ENCODE assay signal across 26 mouse cellular contexts in genomic region chr4:152892997-152893396, GRCm38 (mm10).
DNase-seq lines count a peak whose midpoint lies in the region; ATAC-seq and TF ChIP-seq lines count a peak whose summit lies in the region.
"Had no signal": no experiment of that assay in that cellular context is flagged by ENCODE, and none has a peak within 500 bp of the region (broad histone marks: within the 10 kb centered on the region; RNA-seq: fewer than 3 reads in every experiment).

No protein-coding gene starts in this region.

- H3K9me3 ChIP-seq in megakaryocyte, embryonic 14.5 days = peaks cover 85% of the 10 kb centered on the region
- no peaks in the 10 kb centered on the region for H3K9me3 ChIP-seq in liver, embryonic 14.5 days (ENCODE audit: control insufficient read depth, low read length)
- no peaks in the 10 kb centered on the region for H3K9me3 ChIP-seq in liver, postnatal 0 days (ENCODE audit: low read length)
- H3K9me3 ChIP-seq: embryonic facial prominence, embryonic 12.5 days; embryonic facial prominence, embryonic 15.5 days; heart, embryonic 15.5 days; hindbrain, embryonic 13.5 days had no signal

- no peak overlapping the region for H3K27ac ChIP-seq in liver, embryonic 14.5 days
- H3K27ac ChIP-seq in liver, postnatal 0 days (ENCODE audit: low read depth) = no peak overlapping the region
- H3K27ac ChIP-seq: embryonic facial prominence, embryonic 12.5 days; embryonic facial prominence, embryonic 15.5 days; heart, embryonic 15.5 days; hindbrain, embryonic 10.5 days; hindbrain, embryonic 13.5 days; hindbrain, postnatal 0 days had no signal

- H3K4me2 ChIP-seq in liver, embryonic 14.5 days (ENCODE audit: low read depth) = no peak overlapping the region
- no peak overlapping the region for H3K4me2 ChIP-seq in liver, postnatal 0 days (ENCODE audit: low read depth, low read length)
- H3K4me2 ChIP-seq: embryonic facial prominence, embryonic 12.5 days; embryonic facial prominence, embryonic 15.5 days; heart, embryonic 12.5 days; heart, embryonic 15.5 days; hindbrain, embryonic 13.5 days had no signal

- no peaks in the 10 kb centered on the region for H3K36me3 ChIP-seq in megakaryocyte, embryonic 14.5 days (replicated peaks; ENCODE audit: low read length)
- H3K36me3 ChIP-seq in liver, embryonic 14.5 days (replicated peaks; ENCODE audit: control insufficient read depth, insufficient read depth, low read depth) = no peaks in the 10 kb centered on the region
- H3K36me3 ChIP-seq in liver, postnatal 0 days (replicated peaks; ENCODE audit: insufficient read depth, low read length) = no peaks in the 10 kb centered on the region
- H3K36me3 ChIP-seq: embryonic facial prominence, embryonic 12.5 days; embryonic facial prominence, embryonic 15.5 days; heart, embryonic 12.5 days; heart, embryonic 15.5 days; hindbrain, embryonic 10.5 days; hindbrain, embryonic 13.5 days had no signal

- no peak for DNase-seq in liver, embryonic 14.5 days (ENCODE audit: low read depth in 3 of 3, low spot score in 3 of 3)
- peak; percentile 46 for DNase-seq in liver, postnatal 0 days
- DNase-seq in ovary, adult 18-20 months (ENCODE audit: low spot score) = no peak
- no peak for DNase-seq in lung, adult 2 months
- DNase-seq: adrenal gland, adult 2 months; adrenal gland, postnatal 14 days; cerebellum, adult 11 months; cerebellum, adult 2 months; cerebellum, adult 9-11 months; cerebellum, postnatal 25 days; forebrain, postnatal 0 days; gastrocnemius, postnatal 25 days; heart, adult 18-20 months; heart, postnatal 10 days; heart, postnatal 36 days had no signal

- WGBS in liver, embryonic 14.5 days (ENCODE audit: insufficient replicate concordance) = 44% methylated on average over 3 of the region's 3 CpGs
- WGBS in liver, postnatal 0 days (ENCODE audit: insufficient replicate concordance) = 52% methylated on average over 3 of the region's 3 CpGs
- 76% methylated on average over 3 of the region's 3 CpGs for WGBS in lung, adult 2 months

- no peaks in the 10 kb centered on the region for H3K4me1 ChIP-seq in megakaryocyte, embryonic 14.5 days
- no peaks in the 10 kb centered on the region for H3K4me1 ChIP-seq in liver, embryonic 14.5 days (replicated peaks; ENCODE audit: control insufficient read depth in 2 of 2, insufficient read depth in 2 of 2, low read length in 1 of 2)
- H3K4me1 ChIP-seq in liver, postnatal 0 days (ENCODE audit: insufficient read depth) = no peaks in the 10 kb centered on the region
- no peaks in the 10 kb centered on the region for H3K4me1 ChIP-seq in lung, adult 2 months (ENCODE audit: control insufficient read depth, insufficient read depth, low read length)
- H3K4me1 ChIP-seq: embryonic facial prominence, embryonic 12.5 days; embryonic facial prominence, embryonic 15.5 days; heart, embryonic 12.5 days; heart, embryonic 15.5 days had no signal

- peak overlapping the region; percentile 50 for H3K4me3 ChIP-seq in megakaryocyte, embryonic 14.5 days (replicated peaks)
- no peak overlapping the region for H3K4me3 ChIP-seq in liver, embryonic 14.5 days (ENCODE audit: insufficient read depth in 1 of 2, low read depth in 2 of 2, low read length in 2 of 2)
- H3K4me3 ChIP-seq in liver, postnatal 0 days (ENCODE audit: low read depth, low read length) = no peak overlapping the region
- no peak overlapping the region for H3K4me3 ChIP-seq in lung, adult 2 months (replicated peaks; ENCODE audit: extremely low read depth, low read depth, low read length)
- H3K4me3 ChIP-seq: embryonic facial prominence, embryonic 12.5 days; embryonic facial prominence, embryonic 15.5 days; heart, embryonic 12.5 days; heart, embryonic 15.5 days; hindbrain, embryonic 10.5 days; hindbrain, embryonic 13.5 days had no signal

- no peak overlapping the region for H3K9ac ChIP-seq in liver, embryonic 14.5 days (replicated peaks)
- no peak overlapping the region for H3K9ac ChIP-seq in liver, postnatal 0 days (replicated peaks)
- H3K9ac ChIP-seq: embryonic facial prominence, embryonic 12.5 days; embryonic facial prominence, embryonic 15.5 days; forebrain, postnatal 0 days; heart, embryonic 12.5 days; heart, embryonic 15.5 days; hindbrain, embryonic 13.5 days had no signal

- ATAC-seq in megakaryocyte, adult 5-6 weeks (ENCODE audit: poor library complexity, severe bottlenecking) = no peak
- ATAC-seq in liver, embryonic 14.5 days (ENCODE audit: insufficient read depth) = peak; percentile 33; the same call in 1 of the 2 replicates
- ATAC-seq in liver, postnatal 0 days = peak; percentile 84
- ATAC-seq: CD4-positive, CD25-positive, alpha-beta regulatory T cell, adult 4 months; forebrain, embryonic 14.5 days; forebrain, postnatal 0 days; hindbrain, postnatal 0 days had no signal

- no peaks in the 10 kb centered on the region for H3K27me3 ChIP-seq in megakaryocyte, embryonic 14.5 days (replicated peaks)
- no peaks in the 10 kb centered on the region for H3K27me3 ChIP-seq in liver, embryonic 14.5 days (ENCODE audit: control insufficient read depth, insufficient read depth, low read length)
- H3K27me3 ChIP-seq in liver, postnatal 0 days (ENCODE audit: insufficient read depth, low read length) = no peaks in the 10 kb centered on the region
- H3K27me3 ChIP-seq: embryonic facial prominence, embryonic 12.5 days; embryonic facial prominence, embryonic 15.5 days had no signal

- TF ChIP-seq CTCF in liver, embryonic 14.5 days (IDR thresholded peaks at IDR 0.05; ENCODE audit: low read depth) = no peak
- TF ChIP-seq CTCF in liver, postnatal 0 days (IDR thresholded peaks at IDR 0.05; ENCODE audit: low read depth) = no peak
- no peak for TF ChIP-seq CTCF in lung, adult 2 months (IDR thresholded peaks at IDR 0.05; ENCODE audit: insufficient read depth, low read length)

- TF ChIP-seq POLR2A in lung, adult 2 months (IDR thresholded peaks at IDR 0.05; ENCODE audit: borderline replicate concordance, extremely low read depth, low read depth, low read length) = no peak

- no peak for TF ChIP-seq EP300 in liver, embryonic 14.5 days (IDR thresholded peaks at IDR 0.05; ENCODE audit: low read depth)
- no peak for TF ChIP-seq EP300 in liver, postnatal 0 days (IDR thresholded peaks at IDR 0.05; ENCODE audit: low read depth)
